Mouse (Mus musculus) ovary, adult 10 weeks (tissue): ENCODE results near the gene Cct4. TPM values are rescaled to one million over a fixed set of nuclear protein-coding genes. Genes with fewer than 3 reads are reported as not detected.

Experiments used
- polyA plus RNA-seq: library from polyadenylated mRNA; stranded (reverse); fragments of 350-450 nt; fragmentation: Illumina TruSeq; extraction: RNeasy Lipid Tissue Mini Kit (QIAGEN cat#74804); gene quantifications from one replicate; pipeline ENCODE4 v1.2.3, GENCODE M21; 2014

Cct4 gene
- polyA plus RNA-seq, result 645 TPM

GRCm38 (mm10) chr11:22990393-22991126 lies at the start of gene Cct4:
Gene Cct4 (plus strand): TSS chr11:22990519.

GRCm38 (mm10) chr11:22971835-22972709 lies 18.2 kb upstream of the Cct4 start, which contains the start of gene Zrsr1:
Gene Zrsr1 (plus strand): TSS chr11:22972005.

GRCm38 (mm10) chr11:22981984-22982757 lies 8.1 kb upstream of the Cct4 start, which contains the start of the genes Gm28048 and Commd1:
Gene Gm28048 (minus strand): TSS chr11:22982090.
Gene Commd1 (minus strand): TSS chr11:22982382.

DNA sequence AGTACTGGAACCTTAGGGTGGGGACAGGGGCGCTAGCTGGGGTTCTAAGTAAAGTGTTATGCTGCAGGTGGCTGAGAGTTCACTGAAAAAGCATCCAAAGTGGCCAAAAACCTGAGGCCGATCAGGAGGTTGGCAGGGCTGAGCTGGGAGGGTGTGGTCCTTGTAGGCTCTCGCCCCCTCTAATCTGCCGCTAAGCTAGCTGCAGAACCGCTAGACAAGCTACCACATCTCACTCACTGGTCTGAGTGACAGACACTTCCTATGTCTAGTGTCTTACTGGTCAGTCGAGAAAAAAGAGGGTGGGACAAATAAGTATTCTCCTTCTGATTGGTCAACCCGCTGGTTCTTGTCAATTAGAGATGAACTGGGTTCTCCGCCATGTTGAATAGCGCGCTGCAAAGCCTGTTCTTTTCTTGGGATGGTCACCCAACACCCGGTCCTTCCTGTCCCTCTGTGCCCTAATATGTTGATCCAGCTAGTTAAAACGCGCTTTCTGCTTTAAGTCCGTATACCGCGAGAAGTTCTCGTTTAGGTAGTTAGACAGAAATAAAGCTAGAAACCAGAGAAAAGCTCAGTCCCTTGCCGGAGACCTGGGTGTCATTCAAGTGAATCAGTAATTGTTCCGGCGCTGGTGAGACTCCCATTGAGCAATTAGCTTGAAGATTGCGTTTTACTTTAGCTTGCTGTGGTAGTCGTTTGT lies 17.3 kb downstream of the Cct4 start, which contains the start of gene Fam161a:
Fam161a (plus strand) TSS at position 51 of the 700 bp plus-strand sequence.

Other genes starting within 250 kb of the Cct4 start
- 5.8 TPM for gene B3gnt2, start 129.6 kb upstream of the Cct4 start, polyA plus RNA-seq
- 37.6 TPM for gene Zrsr1, start 18.5 kb upstream of the Cct4 start, polyA plus RNA-seq
- 46.2 TPM for gene Gm28048, start 8.4 kb upstream of the Cct4 start, polyA plus RNA-seq
- 51.0 TPM for gene Commd1, start 8.1 kb upstream of the Cct4 start, polyA plus RNA-seq
- 13.3 TPM for gene Fam161a, start 17.0 kb downstream of the Cct4 start, polyA plus RNA-seq